Mouse (Mus musculus) T-helper 1 cell (primary cell): Measurements from ENCODE around the gene Slc6a11.

Source experiments
- in situ Hi-C: fragments of 300-600 bp; cut with MboI, MseI; formaldehyde crosslinking; loops from one replicate; pipeline ENCODE4 v1.15.1; 2025; ENCODE audit warnings: high pct_unique_total_duplicates

Gene Slc6a11

DNA sequence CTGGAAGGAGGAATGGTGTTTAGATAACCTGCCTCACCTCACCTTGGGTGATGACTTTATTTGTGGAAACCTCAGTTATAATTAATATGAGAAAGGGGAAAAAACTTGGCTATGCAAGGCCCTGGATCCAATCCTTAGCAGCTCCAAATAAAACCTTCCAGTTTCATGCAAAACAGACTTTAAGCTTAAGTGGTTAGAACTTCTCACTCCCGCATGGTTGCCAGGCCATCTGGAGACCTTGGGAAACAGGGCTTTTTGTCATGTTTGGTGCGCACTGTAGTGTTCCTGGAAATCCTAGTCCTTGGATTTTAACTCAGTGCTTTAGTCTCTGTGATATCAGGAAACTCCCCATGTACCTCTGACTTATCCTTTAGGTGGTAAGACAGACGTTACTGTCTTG lies 47.1 kb downstream of the Slc6a11 start:
- in situ Hi-C loops, result no loop called here

- in situ Hi-C loops, result no loop called here
Observed at GRCm38 (mm10) chr6:114182366-114183179, 51.5 kb downstream of the Slc6a11 start.

- in situ Hi-C loops, result no loop called here
Observed at GRCm38 (mm10) chr6:114187121-114187520, 56.1 kb downstream of the Slc6a11 start.

DNA sequence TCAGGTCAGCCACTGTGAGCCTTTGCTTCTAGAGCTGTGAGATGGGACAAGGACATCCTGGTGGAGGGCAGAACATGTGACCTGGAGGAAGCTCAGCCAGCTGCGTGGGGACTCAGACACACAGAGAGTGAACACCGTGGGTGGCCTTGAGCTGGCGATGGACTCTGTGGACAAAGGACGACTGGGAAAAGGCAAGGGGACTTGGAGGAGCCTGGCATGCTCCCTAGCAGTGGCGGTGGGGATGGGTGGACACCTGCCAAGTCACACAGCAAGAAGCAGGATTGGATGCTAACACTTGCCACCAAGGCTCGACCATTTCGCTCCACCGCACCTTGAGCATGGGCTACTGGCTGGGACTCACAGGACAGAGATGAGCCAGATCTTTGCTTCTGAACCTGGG lies 57.8 kb downstream of the Slc6a11 start:
- in situ Hi-C loops, result no loop called here

DNA sequence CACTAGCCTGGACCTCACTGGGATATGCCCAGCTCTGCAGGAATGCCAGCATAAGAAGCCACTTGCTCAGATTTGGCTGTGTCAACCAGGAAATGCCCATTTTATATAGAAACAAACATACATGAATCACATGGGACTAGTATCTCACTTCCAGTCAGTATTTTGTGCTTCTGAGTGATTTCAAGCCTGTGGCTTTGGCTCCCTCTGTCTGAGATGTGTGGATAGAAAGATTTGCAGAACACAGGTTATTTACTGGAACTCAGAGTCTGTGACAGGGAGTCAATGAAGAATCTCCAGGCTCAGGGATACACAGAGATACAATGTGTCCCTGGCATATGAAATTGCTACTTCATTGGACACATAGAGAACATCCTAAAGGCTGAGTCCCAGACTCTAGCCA lies 65.0 kb downstream of the Slc6a11 start:
- in situ Hi-C loops, result no loop called here

DNA sequence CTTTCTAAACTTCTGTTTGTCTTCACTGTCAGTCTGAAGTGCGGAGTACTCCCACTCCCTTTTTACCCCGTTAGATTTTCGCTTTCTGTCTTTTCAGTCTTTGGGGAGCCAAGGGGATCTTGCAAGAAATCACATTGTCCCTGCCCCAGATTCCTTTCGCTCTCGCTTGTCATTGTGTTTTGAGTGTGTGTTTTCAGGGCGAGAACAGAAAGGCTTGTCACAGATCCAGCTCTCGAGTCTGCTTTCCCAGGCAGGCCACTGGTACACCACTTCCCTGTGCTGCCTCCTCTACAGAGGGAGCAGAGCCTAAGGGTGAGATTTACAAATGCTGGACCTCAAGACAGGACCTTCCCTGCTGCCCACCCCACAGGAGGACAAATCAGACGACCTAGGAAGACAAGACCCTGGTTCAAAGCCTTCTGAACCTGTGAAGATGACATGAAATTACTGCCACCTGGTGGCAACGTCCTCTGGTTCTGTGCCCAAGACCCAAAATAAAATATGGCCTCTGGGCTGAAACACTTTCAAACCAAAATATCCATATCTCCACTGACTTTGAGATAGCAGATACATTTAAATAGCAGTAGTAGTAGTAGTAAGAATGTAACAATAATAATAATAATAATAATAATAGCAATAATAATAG lies 68.3 kb downstream of the Slc6a11 start:
- in situ Hi-C loops, result no loop called here

DNA sequence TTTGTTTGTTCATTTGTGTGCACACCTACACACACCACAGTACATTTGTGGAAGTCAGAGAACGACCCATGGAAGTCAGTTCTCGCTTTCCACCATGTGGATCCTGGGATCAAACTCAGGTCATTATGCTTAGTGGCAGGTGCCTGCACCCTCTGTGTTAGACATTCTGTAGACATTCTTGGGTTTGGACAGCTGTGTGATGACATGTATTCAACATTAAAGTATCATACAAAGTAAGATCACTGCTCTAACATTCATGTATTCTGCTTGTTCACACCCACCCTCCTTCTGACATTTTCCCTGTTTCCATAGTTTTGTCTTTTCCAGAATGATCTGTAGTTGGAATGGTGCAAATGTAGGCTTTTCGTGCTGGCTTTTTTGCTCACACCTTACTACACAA lies 73.5 kb downstream of the Slc6a11 start:
- in situ Hi-C loops, result loop anchor here (25.0 kb wide), 1 partner anchor 1192 kb away; no protein-coding TSS in a partner anchor

- in situ Hi-C loops, result loop anchor here (25.0 kb wide), 1 partner anchor 1196 kb away; no protein-coding TSS in a partner anchor
Observed at GRCm38 (mm10) chr6:114208296-114208695, 77.3 kb downstream of the Slc6a11 start.

- in situ Hi-C loops, result loop anchor here (25.0 kb wide), 1 partner anchor 1202 kb away; no protein-coding TSS in a partner anchor
Observed at GRCm38 (mm10) chr6:114214393-114214792, 83.4 kb downstream of the Slc6a11 start.

DNA sequence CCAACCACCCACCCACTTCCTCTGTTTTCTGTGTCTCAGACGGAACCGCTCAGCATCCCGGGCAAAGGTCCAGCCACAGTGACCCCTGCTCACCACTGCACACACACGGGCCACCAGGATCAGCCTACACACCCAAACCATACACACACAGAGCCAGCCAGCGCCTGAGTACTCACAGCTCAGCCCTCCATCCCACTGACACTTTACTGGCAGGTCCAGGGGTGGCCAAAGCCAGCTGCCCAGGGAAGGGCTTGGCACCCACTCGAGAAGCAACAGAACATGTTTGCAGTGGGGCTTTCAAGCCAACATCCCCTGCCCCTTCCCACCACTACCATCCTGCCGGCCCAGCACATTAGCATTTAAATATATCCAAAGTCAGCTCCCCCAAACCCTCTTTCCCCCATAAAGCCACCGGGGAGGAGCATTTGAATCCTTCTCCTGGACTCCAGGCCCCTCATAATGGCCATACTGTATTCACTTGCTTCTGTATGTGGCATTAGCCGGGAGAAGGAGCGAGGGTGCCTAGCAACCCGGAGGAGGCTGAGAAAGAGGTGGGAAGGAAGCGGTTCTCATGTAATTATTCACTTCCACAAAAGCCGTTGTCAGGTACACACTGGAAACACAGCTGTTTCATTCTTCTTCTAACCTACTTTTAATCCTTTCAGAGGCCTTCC lies 85.8 kb downstream of the Slc6a11 start:
- in situ Hi-C loops, result loop anchor here (25.0 kb wide), 1 partner anchor 1205 kb away; no protein-coding TSS in a partner anchor

DNA sequence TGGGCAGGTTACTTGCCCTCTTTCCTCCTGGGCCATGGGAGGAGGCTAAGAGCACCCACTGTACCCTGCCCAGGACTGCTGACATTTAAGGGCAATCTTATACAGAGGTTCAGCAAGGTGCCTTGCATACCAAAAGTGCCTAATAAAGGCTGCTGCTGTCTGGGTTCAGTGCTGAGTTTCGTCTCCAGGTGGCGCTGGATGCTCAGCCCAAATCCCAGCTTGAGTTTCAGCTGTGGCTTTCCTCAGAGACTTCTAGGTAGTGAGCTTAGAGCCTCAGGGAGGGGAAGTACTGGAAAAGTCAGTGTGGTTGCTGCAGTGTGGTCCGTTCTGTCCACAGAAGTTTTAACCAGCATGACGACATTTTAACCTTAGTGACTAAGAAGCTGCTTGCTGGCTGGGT lies 93.4 kb downstream of the Slc6a11 start:
- in situ Hi-C loops, result loop anchor here (25.0 kb wide), 1 partner anchor 1212 kb away; no protein-coding TSS in a partner anchor

DNA sequence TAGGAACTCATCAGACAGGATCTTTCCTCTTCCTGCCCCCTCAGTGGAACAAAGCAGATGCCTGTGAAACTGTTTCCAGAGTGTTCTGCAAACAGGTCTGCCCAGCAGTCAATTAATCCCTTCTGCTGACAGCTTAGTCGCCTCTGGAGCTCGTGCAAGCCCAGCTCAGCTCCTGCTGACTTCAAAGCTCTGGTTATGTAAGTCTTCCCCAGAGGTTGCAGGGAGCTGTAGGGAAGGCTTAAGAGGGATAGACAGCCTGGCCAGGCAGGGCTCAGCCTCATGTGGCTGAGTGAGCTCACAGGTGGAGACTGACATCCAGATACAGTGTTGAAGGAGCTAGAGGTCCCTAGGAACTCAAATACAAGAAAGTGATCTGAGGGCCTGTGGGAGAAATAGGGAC lies 96.3 kb downstream of the Slc6a11 start:
- in situ Hi-C loops, result no loop called here

- in situ Hi-C loops, result no loop called here
Observed at GRCm38 (mm10) chr6:114228196-114228595, 97.2 kb downstream of the Slc6a11 start.

GRCm38 (mm10) chr6:114238892-114239644 lies 108.0 kb downstream of the Slc6a11 start:
- in situ Hi-C loops, result no loop called here

DNA sequence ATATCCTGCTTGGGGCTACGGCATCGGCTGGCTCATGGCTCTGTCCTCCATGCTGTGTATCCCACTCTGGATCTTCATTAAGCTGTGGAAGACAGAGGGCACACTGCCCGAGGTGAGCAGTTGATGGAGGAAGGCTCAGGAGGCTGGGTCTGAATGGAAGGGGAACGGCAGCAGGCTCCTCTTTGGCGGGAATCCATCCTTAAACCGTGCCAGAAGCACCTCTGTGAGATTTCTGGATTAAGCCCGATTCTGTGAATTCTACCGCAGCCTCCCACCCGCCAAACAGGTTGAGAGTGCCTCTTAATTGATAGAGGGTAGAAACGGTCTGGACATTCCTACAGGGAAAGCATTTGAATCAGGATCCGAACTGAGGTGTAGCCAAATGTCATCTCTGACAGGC lies 114.6 kb downstream of the Slc6a11 start:
- in situ Hi-C loops, result no loop called here

DNA sequence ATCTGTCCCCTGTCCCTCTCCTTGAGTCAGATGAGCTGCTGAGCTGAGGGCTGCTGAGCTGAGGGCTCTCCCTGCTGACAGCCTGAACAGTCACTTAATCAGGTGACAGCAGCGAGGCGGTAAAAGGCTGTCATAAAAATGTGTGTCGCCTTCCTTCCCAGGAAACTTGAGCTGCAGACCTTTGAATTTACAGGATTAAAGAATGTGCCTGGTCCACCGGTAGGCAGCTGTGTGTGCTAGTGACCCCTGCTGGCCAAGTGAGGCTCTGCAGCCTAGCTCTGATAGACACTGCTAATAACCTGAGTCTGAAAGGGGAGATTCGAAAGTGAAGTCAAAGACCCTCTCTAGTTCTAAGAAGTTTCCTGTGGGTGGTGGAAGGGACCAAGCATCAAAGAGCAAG lies 119.3 kb downstream of the Slc6a11 start:
- in situ Hi-C loops, result no loop called here

DNA sequence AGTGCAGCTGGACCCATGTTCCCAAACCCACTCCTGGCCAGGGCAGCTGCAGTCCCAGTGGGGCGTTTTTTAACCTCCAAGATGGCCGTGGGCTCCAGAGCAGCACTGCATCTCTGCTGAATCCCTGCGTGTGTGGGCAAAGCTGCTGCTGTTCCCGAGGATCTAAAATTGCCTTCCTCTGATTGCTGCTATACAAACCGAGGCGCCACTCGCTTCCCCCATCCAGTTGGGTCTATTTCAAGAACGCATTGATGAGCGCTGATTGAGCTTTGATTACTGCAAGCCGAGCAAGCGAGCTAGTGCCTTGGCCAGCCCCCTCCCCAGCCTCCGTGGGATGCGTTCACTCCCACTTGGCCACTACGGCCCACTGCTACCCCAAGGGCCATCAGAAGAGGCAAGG lies 123.9 kb downstream of the Slc6a11 start:
- in situ Hi-C loops, result no loop called here

DNA sequence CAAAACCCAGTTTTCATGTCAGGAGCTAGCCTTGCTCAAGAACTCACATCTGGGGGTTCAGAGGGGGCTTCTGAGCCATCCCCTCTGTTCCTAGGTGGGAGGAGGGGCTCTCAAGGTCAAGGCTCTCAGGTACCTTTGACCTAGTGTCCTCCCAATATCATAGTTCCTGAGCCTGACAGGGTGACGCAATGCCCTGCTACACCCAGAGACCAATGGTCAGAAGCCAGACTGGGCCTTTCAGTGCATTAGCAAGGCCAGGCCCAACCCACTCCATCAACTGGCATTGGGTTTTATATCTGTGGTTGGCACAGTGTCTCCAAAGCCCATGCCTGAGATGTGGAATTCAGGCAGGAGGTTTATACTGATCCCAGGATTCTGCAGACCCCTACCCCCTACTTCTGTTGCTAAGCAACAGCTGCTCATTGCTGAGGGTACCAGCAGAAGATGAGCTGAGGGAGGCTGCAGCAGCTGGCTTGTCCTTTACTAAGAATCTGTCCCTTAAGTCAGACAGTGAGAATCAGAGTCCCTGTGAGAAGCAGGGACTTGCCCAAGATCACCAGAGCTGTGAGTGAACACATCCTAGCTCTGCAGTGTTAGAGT lies 126.8 kb downstream of the Slc6a11 start:
- in situ Hi-C loops, result no loop called here

DNA sequence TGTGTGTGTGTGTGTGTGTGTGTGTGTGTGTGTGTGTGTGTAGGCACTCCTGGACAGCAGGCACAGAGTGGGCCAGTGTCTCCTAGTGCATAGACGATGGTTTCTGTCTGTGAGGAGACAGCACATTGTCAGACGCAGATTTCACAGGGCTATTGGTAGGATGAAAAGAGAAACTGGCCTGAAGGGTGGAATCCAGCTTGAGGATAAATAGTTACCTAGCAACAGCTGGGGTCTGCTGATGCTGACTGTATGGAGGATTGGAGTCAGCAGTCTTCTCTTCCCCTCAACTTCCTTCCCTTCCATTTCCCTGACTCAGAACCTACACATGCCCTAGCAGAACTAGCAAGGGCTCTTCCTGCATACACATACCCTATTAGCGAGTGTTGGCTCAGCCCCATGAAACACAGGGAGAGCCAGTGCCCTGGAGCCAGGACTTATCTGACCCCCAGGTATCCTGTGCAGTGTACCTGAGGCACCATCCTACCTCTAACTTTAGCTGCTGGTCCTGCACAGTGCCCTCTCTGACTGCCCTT lies 127.7 kb downstream of the Slc6a11 start:
- in situ Hi-C loops, result no loop called here

DNA sequence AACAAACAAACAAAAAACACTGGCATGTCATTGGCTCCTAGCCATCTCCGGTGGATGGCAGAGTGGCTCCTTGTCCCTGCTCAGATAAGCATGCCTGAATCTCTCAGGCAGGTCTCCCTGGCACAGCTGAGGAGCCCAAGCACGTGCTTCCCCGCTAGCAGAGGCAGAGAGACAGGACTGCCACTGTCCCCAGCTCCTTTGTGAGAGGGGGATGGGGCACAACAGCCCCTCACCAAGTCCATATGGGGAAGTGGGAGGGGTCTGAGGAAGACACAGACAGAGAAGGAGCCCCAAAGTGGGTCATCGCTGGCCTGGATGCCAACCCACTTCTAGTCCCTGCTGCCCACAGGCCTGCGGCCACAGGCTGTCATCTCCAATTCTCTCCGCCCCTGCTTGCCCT lies 130.6 kb downstream of the Slc6a11 start:
- in situ Hi-C loops, result no loop called here

GRCm38 (mm10) chr6:114264010-114264409 lies 133.0 kb downstream of the Slc6a11 start:
- in situ Hi-C loops, result no loop called here
